20 mouse cellular contexts compared by ENCODE assay signal in genomic region chr7:100960462-100960861, GRCm38 (mm10). TPM values are rescaled to one million over a fixed set of nuclear protein-coding genes. Genes with fewer than 3 reads are reported as not detected.
DNase-seq lines count a peak whose midpoint lies in the region; ATAC-seq and TF ChIP-seq lines count a peak whose summit lies in the region.
"Had no signal": no experiment of that assay in that cellular context is flagged by ENCODE, and none has a peak within 500 bp of the region (broad histone marks: within the 10 kb centered on the region; RNA-seq: fewer than 3 reads in every experiment).

No protein-coding gene starts in this region.

- H3K27ac ChIP-seq in intestine, embryonic 16.5 days (ENCODE audit: low read length): no peak overlapping the region
- H3K27ac ChIP-seq in intestine, embryonic 15.5 days: no peak overlapping the region
- peak overlapping the region; percentile 94 for H3K27ac ChIP-seq in brown adipose tissue, adult 24 weeks (replicated peaks; ENCODE audit: low read depth, low read length)
- H3K27ac ChIP-seq: embryonic facial prominence, embryonic 12.5 days; forebrain, embryonic 13.5 days; forebrain, embryonic 15.5 days had no signal

- H3ac ChIP-seq in myocyte (ENCODE audit: control insufficient read depth, insufficient read length): no peak overlapping the region

- H3K79me2 ChIP-seq in myocyte (ENCODE audit: control insufficient read depth, insufficient read depth): no peaks in the 10 kb centered on the region

- ATAC-seq in intestine, embryonic 16.5 days: no peak
- ATAC-seq in intestine, embryonic 15.5 days: no peak
- no peak for ATAC-seq in cerebellum, adult (ENCODE audit: insufficient number of reproducible peaks, low FRiP score, low TSS enrichment)
- ATAC-seq: activated CD4-positive, CD25-positive, alpha-beta regulatory T cell, adult 4 months; forebrain, embryonic 13.5 days; forebrain, embryonic 15.5 days; forebrain, postnatal 0 days had no signal

- H3K9ac ChIP-seq in intestine, embryonic 16.5 days (ENCODE audit: low read depth, low read length): peak overlapping the region; percentile 0; the same call in 1 of the 2 replicates
- no peak overlapping the region for H3K9ac ChIP-seq in intestine, embryonic 15.5 days
- H3K9ac ChIP-seq: embryonic facial prominence, embryonic 12.5 days; forebrain, embryonic 13.5 days; forebrain, embryonic 15.5 days; forebrain, postnatal 0 days had no signal

- TF ChIP-seq POLR2A in myocyte (IDR thresholded peaks at IDR 0.05; ENCODE audit: insufficient read length, low read depth): no peak

- no peaks in the 10 kb centered on the region for H3K27me3 ChIP-seq in intestine, embryonic 16.5 days (replicated peaks; ENCODE audit: control insufficient read depth, insufficient read depth, low read length)
- H3K27me3 ChIP-seq in intestine, embryonic 15.5 days (replicated peaks): no peaks in the 10 kb centered on the region
- no peaks in the 10 kb centered on the region for H3K27me3 ChIP-seq in myocyte (ENCODE audit: control insufficient read depth, insufficient read depth, insufficient read length)
- H3K27me3 ChIP-seq: embryonic facial prominence, embryonic 12.5 days; forebrain, embryonic 13.5 days; forebrain, embryonic 15.5 days had no signal

- no peak overlapping the region for H3K4me2 ChIP-seq in intestine, embryonic 16.5 days (ENCODE audit: low read depth, low read length)
- no peak overlapping the region for H3K4me2 ChIP-seq in intestine, embryonic 15.5 days (replicated peaks)
- H3K4me2 ChIP-seq in myocyte (ENCODE audit: low read depth): no peak overlapping the region
- H3K4me2 ChIP-seq: embryonic facial prominence, embryonic 12.5 days; forebrain, embryonic 13.5 days; forebrain, embryonic 15.5 days had no signal

- 77% methylated on average over 2 of the region's 2 CpGs for WGBS in intestine, embryonic 16.5 days
- 72% methylated on average over 2 of the region's 2 CpGs for WGBS in intestine, embryonic 15.5 days

- H3K4me3 ChIP-seq in intestine, embryonic 16.5 days (ENCODE audit: low read length): no peak overlapping the region
- no peak overlapping the region for H3K4me3 ChIP-seq in intestine, embryonic 15.5 days (replicated peaks)
- no peak overlapping the region for H3K4me3 ChIP-seq in brown adipose tissue, adult 24 weeks (ENCODE audit: insufficient read depth, low read depth, low read length)
- H3K4me3 ChIP-seq in myocyte: no peak overlapping the region
- H3K4me3 ChIP-seq: embryonic facial prominence, embryonic 10.5 days; embryonic facial prominence, embryonic 12.5 days; forebrain, embryonic 13.5 days; forebrain, embryonic 15.5 days had no signal

- no peak for DNase-seq in embryo, embryonic 11 days
- DNase-seq: adrenal gland, adult 8-10 months; adrenal gland, postnatal 14 days; adrenal gland, postnatal 36 days; cerebellum, adult 11 months; cerebellum, adult 18-20 months; cerebellum, adult 8-10 months; cerebellum, adult 9-11 months; cerebellum, postnatal 36 days; forebrain, postnatal 0 days had no signal

- H3K9me3 ChIP-seq in intestine, embryonic 16.5 days (ENCODE audit: control insufficient read depth, low read length): peaks cover 4% of the 10 kb centered on the region; the same call in 1 of the 2 replicates
- no peaks in the 10 kb centered on the region for H3K9me3 ChIP-seq in intestine, embryonic 15.5 days
- H3K9me3 ChIP-seq: embryonic facial prominence, embryonic 10.5 days; embryonic facial prominence, embryonic 12.5 days; forebrain, embryonic 13.5 days; forebrain, embryonic 15.5 days had no signal

- no peaks in the 10 kb centered on the region for H3K36me3 ChIP-seq in intestine, embryonic 16.5 days (ENCODE audit: control insufficient read depth, insufficient read depth, low read length)
- H3K36me3 ChIP-seq in intestine, embryonic 15.5 days: no peaks in the 10 kb centered on the region
- H3K36me3 ChIP-seq in myocyte (ENCODE audit: control insufficient read depth, insufficient read depth): no peaks in the 10 kb centered on the region
- H3K36me3 ChIP-seq: embryonic facial prominence, embryonic 10.5 days; embryonic facial prominence, embryonic 12.5 days; forebrain, embryonic 15.5 days had no signal

- 0 out of 2 replicates have a peak, but pooled peaks cover 11% of the 10 kb centered on the region for H3K4me1 ChIP-seq in intestine, embryonic 16.5 days (ENCODE audit: control insufficient read depth, insufficient read depth, low read length)
- 0 out of 2 replicates have a peak, but pooled peaks cover 4% of the 10 kb centered on the region for H3K4me1 ChIP-seq in intestine, embryonic 15.5 days (replicated peaks)
- no peaks in the 10 kb centered on the region for H3K4me1 ChIP-seq in brown adipose tissue, adult 24 weeks (ENCODE audit: control insufficient read depth, insufficient read depth, insufficient read length, low read length)
- H3K4me1 ChIP-seq: embryonic facial prominence, embryonic 12.5 days; forebrain, embryonic 13.5 days; forebrain, embryonic 15.5 days had no signal

TF ChIP-seq in myocyte, 11 proteins besides CTCF, POLR2A, EP300 and RAD21:
- TF ChIP-seq CEBPB (IDR thresholded peaks at IDR 0.05; ENCODE audit: insufficient read depth, poor library complexity, severe bottlenecking): no peak
- TF ChIP-seq MYOD1 (IDR thresholded peaks at IDR 0.05; ENCODE audit: control insufficient read depth in 1 of 3, insufficient read length in 2 of 3, low read depth in 2 of 3): peak; percentile 34 to 70 (median 66)
TF ChIP-seq in myocyte: peak in this region for 1.

RNA-seq across cellular contexts. Expression of gene P2ry6, which starts 14.0 kb away (rescaled TPM):
- 9.0 and 9.8 TPM in 2 replicates for polyA plus RNA-seq in intestine, embryonic 16.5 days (2015; fragmentation: Nextera tagmentation; extraction: Ambion mirVana)
- polyA plus RNA-seq in intestine, embryonic 15.5 days (2015; fragmentation: Nextera tagmentation; extraction: Ambion mirVana): 8.4 and 10.4 TPM in 2 replicates
- polyA plus RNA-seq in brown adipose tissue, adult 24 weeks (2012; ENCODE audit: insufficient read depth, insufficient read length, missing spikeins): 3.7 and 4.5 TPM in 2 replicates
- 0.13 TPM for polyA plus RNA-seq in myocyte (2012; fragmentation: generic; extraction: Trizol)

RNA-seq across cellular contexts. Expression of gene Arhgef17, which starts 28.6 kb away (rescaled TPM):
- 4.1 and 4.6 TPM in 2 replicates for polyA plus RNA-seq in intestine, embryonic 16.5 days (2015; fragmentation: Nextera tagmentation; extraction: Ambion mirVana)
- polyA plus RNA-seq in intestine, embryonic 15.5 days (2015; fragmentation: Nextera tagmentation; extraction: Ambion mirVana): 5.0 and 6.0 TPM in 2 replicates
- 2.5 and 3.3 TPM in 2 replicates for polyA plus RNA-seq in brown adipose tissue, adult 24 weeks (2012; ENCODE audit: insufficient read depth, insufficient read length, missing spikeins)
- polyA plus RNA-seq in myocyte (2012; fragmentation: generic; extraction: Trizol): 24.7 TPM

RNA-seq across cellular contexts. Expression of gene P2ry2, which starts 52.2 kb away (rescaled TPM):
- 3.1 and 3.3 TPM in 2 replicates for polyA plus RNA-seq in intestine, embryonic 16.5 days (2015; fragmentation: Nextera tagmentation; extraction: Ambion mirVana)
- polyA plus RNA-seq in intestine, embryonic 15.5 days (2015; fragmentation: Nextera tagmentation; extraction: Ambion mirVana): 2.7 TPM in 2 replicates
- 7.1 and 8.0 TPM in 2 replicates for polyA plus RNA-seq in brown adipose tissue, adult 24 weeks (2012; ENCODE audit: insufficient read depth, insufficient read length, missing spikeins)
- polyA plus RNA-seq in myocyte (2012; fragmentation: generic; extraction: Trizol): 20.8 TPM
- polyA plus RNA-seq: forebrain, embryonic 13.5 days had no signal
